Comparison of ENCODE assay signal across 34 mouse cellular contexts in the genomic region with DNA sequence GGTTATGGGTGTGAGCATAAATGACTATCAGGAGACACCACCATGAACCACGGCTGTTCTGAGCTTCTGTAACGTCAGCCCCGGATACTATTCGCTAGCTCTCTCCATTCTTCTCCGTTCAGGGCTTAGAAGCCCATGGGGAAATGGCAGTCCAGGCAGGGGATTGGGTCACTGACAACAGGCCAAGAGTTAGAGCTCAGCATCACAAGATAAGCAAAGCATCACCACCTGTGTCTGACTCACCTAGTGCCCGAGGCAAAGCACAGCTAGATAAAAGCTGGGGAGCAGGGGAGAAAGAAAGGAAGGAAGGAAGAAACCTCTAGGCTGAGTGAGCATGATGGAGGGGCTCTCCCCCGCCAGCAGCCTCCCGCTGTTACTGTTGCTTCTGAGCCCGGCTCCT. TPM values are rescaled to one million over a fixed set of nuclear protein-coding genes. Genes with fewer than 3 reads are reported as not detected.
"Had no signal": no experiment of that assay in that cellular context is flagged by ENCODE, and none has a peak within 500 bp of the region (broad histone marks: within the 10 kb centered on the region; RNA-seq: fewer than 3 reads in every experiment).

Ccl27b (plus strand) TSS at position 301 of the 400 bp plus-strand sequence.

RNA-seq across cellular contexts. Expression of gene Ccl27b, which starts in this region (rescaled TPM):
- total RNA-seq: liver, adult 2 months; megakaryocyte progenitor cell, adult 5-6 weeks; megakaryocyte, adult 5-6 weeks; megakaryocyte-erythroid progenitor cell, adult 5-6 weeks; midbrain, postnatal 0 days; monocyte, adult 5-6 weeks had no signal
- polyA plus RNA-seq: limb, embryonic 10.5 days; limb, embryonic 11.5 days; limb, embryonic 12.5 days; limb, embryonic 13.5 days; limb, embryonic 15.5 days; liver, adult 2 months; liver, embryonic 11.5 days; liver, embryonic 12.5 days; liver, embryonic 13.5 days; liver, embryonic 14.5 days; liver, embryonic 15.5 days; liver, embryonic 16.5 days; liver, postnatal 0 days; lung, adult 2 months; lung, embryonic 14.5 days; lung, embryonic 15.5 days; lung, embryonic 16.5 days; lung, postnatal 0 days; macrophage; midbrain, embryonic 10.5 days; midbrain, embryonic 11.5 days; midbrain, embryonic 12.5 days; midbrain, embryonic 13.5 days; midbrain, embryonic 14.5 days; midbrain, embryonic 15.5 days; midbrain, embryonic 16.5 days; midbrain, postnatal 0 days; myocyte; neural tube, embryonic 11.5 days; neural tube, embryonic 12.5 days had no signal
